Mouse (Mus musculus) ES-Bruce4 (cell line): Measurements from ENCODE around the gene Cpvl. TPM values are rescaled to one million over a fixed set of nuclear protein-coding genes. Genes with fewer than 3 reads are reported as not detected.

Experiments used
- H3K27ac ChIP-seq: 2 replicates; pipeline ENCODE4 v1.5.1; 2012; ENCODE audit warnings: low read length, inconsistent platforms; ENCODE audit not compliant: insufficient read depth
- H3K27me3 ChIP-seq: 2 replicates; pipeline ENCODE4 v1.6.1; 2012; ENCODE audit warnings: mild to moderate bottlenecking, low read length, inconsistent platforms; ENCODE audit not compliant: control insufficient read depth, poor library complexity, insufficient read depth, severe bottlenecking
- H3K36me3 ChIP-seq: 2 replicates; pipeline ENCODE4 v1.6.1; 2012; ENCODE audit warnings: inconsistent platforms, mild to moderate bottlenecking, low read length, moderate library complexity; ENCODE audit not compliant: control insufficient read depth, poor library complexity, insufficient read depth, severe bottlenecking
- H3K4me1 ChIP-seq: one replicate; pipeline ENCODE4 v1.8.1; 2011; ENCODE audit warnings: low read length; ENCODE audit not compliant: control insufficient read depth, insufficient read depth
- H3K4me3 ChIP-seq: 2 replicates; pipeline ENCODE4 v1.5.1; 2011; ENCODE audit warnings: low read depth, mild to moderate bottlenecking, low read length
- H3K9ac ChIP-seq: 2 replicates; pipeline ENCODE4 v1.6.1; 2012; ENCODE audit warnings: low read depth, mild to moderate bottlenecking, inconsistent platforms; ENCODE audit not compliant: poor library complexity, severe bottlenecking
- H3K9me3 ChIP-seq: replicated peaks from 2 replicates; pipeline ENCODE4 v1.6.1; 2012; ENCODE audit warnings: mild to moderate bottlenecking, low read length, inconsistent platforms; ENCODE audit not compliant: control insufficient read depth, poor library complexity, insufficient read depth, severe bottlenecking
- CTCF ChIP-seq: IDR thresholded peaks from one replicate; pipeline ENCODE4 v1.8.1; 2011; ENCODE audit warnings: low read depth, low read length
- EP300 ChIP-seq: IDR thresholded peaks from 2 replicates; pipeline ENCODE4 v1.6.1; 2011; ENCODE audit warnings: low read depth, low read length; ENCODE audit not compliant: insufficient read depth
- POLR2A ChIP-seq: IDR thresholded peaks from one replicate; pipeline ENCODE4 v1.8.1; 2011; ENCODE audit warnings: low read length; ENCODE audit not compliant: insufficient read depth
- polyA plus RNA-seq: library from polyadenylated mRNA; stranded (reverse); fragments of >200 nt; gene quantifications from 2 replicates; pipeline ENCODE4 v1.2.4, GENCODE M21; 2011; ENCODE audit warnings: low read depth; ENCODE audit not compliant: missing spikeins, insufficient read depth, insufficient read length

Cpvl gene
- polyA plus RNA-seq, 1 experiment, result not detected

DNA sequence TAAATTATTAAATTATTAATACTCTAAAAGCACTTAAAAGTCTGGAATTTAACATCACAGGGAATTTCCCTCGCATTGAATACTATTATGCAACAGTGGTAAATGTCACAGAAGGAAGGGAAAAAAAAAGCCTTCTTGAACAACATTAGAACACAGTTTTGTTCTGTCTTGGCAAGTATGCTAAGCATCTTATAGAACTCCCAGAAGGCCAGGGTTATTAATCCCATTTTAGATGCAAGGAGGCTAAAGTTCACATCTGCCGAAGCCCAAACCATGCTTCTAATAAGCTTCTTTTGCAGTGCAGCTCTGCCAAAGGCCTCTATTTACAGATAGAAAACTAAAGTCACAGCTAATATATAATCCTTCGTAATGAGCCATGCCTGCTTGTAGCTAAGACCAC lies 74.3 kb downstream of the Cpvl start:
- Histone ChIP-seq H3K4me1 (no peaks in the 10 kb centered on the region), H3K27ac (no peak overlapping the region), H3K27me3 (no peaks in the 10 kb centered on the region)

GRCm38 (mm10) chr6:53901741-53902140 lies 76.7 kb downstream of the Cpvl start:
- TF ChIP-seq CTCF (no peak), EP300 (no peak), POLR2A (no peak)
- H3K27ac ChIP-seq, result no peak overlapping the region

More for the DNA sequence above, 74.3 kb downstream of the Cpvl start:
- Histone ChIP-seq H3K36me3 (no peaks in the 10 kb centered on the region), H3K9ac (no peak overlapping the region), H3K4me3 (no peak overlapping the region), H3K9me3 (no peaks in the 10 kb centered on the region)
- TF ChIP-seq CTCF, result no peak
- TF ChIP-seq POLR2A, result no peak
- TF ChIP-seq EP300, result no peak

DNA sequence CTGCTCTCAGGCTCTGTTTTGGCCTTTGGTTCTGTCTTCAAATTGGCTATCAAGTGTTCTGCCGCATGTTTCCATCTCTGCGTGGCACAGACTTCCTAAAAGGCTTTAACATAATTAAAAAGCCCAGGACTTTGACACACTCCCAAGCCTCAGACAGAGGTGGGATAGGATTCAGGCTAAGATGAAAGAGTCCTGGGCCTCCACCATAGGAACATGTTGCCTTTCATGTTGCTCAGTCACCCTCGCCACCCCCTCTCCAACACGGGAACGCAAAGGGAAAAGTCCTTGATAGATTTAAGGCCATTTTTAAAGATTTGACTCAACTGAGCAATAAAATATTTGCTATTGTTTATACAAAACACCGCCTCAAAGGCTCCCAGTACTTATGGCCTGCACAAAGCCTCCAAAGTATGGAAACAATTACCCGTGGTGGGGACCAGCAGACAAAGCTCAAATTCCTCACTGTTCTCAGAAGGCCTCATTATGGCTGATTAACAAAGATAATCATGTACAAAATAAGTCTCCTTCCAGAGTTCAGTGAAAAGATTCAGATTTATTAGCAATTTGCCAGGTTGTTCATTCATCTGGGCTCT lies 80.5 kb downstream of the Cpvl start:
- H3K4me1 ChIP-seq, result no peaks in the 10 kb centered on the region
- no peaks in the 10 kb centered on the region for H3K36me3 ChIP-seq
- H3K27me3 ChIP-seq, result no peaks in the 10 kb centered on the region
- H3K4me3 ChIP-seq, result no peak overlapping the region
- no peak overlapping the region for H3K27ac ChIP-seq
- no peak for TF ChIP-seq CTCF
- no peak for TF ChIP-seq EP300
- TF ChIP-seq POLR2A, result no peak
- no peak overlapping the region for H3K9ac ChIP-seq
- H3K9me3 ChIP-seq, result no peaks in the 10 kb centered on the region

More at GRCm38 (mm10) chr6:53901741-53902140, 76.7 kb downstream of the Cpvl start:
- Histone ChIP-seq H3K4me3 (no peak overlapping the region), H3K4me1 (no peaks in the 10 kb centered on the region), H3K9ac (no peak overlapping the region), H3K36me3 (no peaks in the 10 kb centered on the region), H3K27me3 (no peaks in the 10 kb centered on the region), H3K9me3 (no peaks in the 10 kb centered on the region)

DNA sequence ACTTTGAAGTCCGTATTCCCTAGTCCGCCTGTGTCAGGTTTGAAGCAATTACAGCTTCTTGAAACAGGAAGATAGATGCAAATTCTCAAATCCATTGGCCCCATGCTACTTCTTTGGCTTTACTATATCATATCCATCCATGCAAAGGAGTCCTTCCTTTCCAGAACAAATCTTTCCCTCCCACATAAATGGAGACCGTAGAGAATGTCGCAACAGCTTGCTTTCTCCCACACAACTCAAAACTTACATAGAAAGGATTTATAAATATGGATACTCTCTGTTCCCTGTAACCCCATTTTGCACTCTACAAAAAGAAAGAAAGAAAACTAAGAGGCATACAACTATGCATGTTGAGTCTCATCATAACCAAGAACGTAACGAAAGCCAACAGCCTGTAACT lies 81.3 kb downstream of the Cpvl start:
- Histone ChIP-seq H3K4me3 (no peak overlapping the region), H3K27ac (no peak overlapping the region), H3K27me3 (no peaks in the 10 kb centered on the region), H3K9me3 (no peaks in the 10 kb centered on the region), H3K4me1 (no peaks in the 10 kb centered on the region), H3K36me3 (no peaks in the 10 kb centered on the region), H3K9ac (no peak overlapping the region)
- TF ChIP-seq POLR2A (no peak), EP300 (no peak), CTCF (no peak)

GRCm38 (mm10) chr6:53893731-53894130 lies 84.7 kb downstream of the Cpvl start:
- Histone ChIP-seq H3K36me3 (no peaks in the 10 kb centered on the region), H3K4me3 (no peak overlapping the region), H3K27ac (no peak overlapping the region), H3K27me3 (no peaks in the 10 kb centered on the region), H3K4me1 (no peaks in the 10 kb centered on the region), H3K9me3 (no peaks in the 10 kb centered on the region), H3K9ac (no peak overlapping the region)
- TF ChIP-seq POLR2A (no peak), CTCF (no peak), EP300 (no peak)

GRCm38 (mm10) chr6:53891109-53891508 lies 87.4 kb downstream of the Cpvl start:
- Histone ChIP-seq H3K9ac (no peak overlapping the region), H3K36me3 (no peaks in the 10 kb centered on the region), H3K4me1 (no peaks in the 10 kb centered on the region), H3K9me3 (no peaks in the 10 kb centered on the region), H3K27ac (no peak overlapping the region), H3K27me3 (no peaks in the 10 kb centered on the region), H3K4me3 (no peak overlapping the region)
- TF ChIP-seq POLR2A (no peak), CTCF (no peak), EP300 (no peak)
